Mouse (Mus musculus) neural tube, embryonic 10.5 days (tissue): ENCODE measurements around the gene Mknk2.

Experiments
- DNase-seq: peaks from one replicate; pipeline ENCODE4 v3.0.0-alpha.2; 2017; ENCODE audit warnings: low spot score; ENCODE audit errors: extremely low spot score

Gene Mknk2

GRCm38 (mm10) chr10:80669737-80670485, 8.0 kb downstream of the Mknk2 start:
- DNase-seq, result no peak

GRCm38 (mm10) chr10:80669018-80669417, 8.9 kb downstream of the Mknk2 start:
- no peak for DNase-seq

- DNase-seq, result no peak
Measured at GRCm38 (mm10) chr10:80668614-80669013, 9.3 kb downstream of the Mknk2 start.

- DNase-seq, result no peak
Measured at GRCm38 (mm10) chr10:80666837-80667412, 11.0 kb downstream of the Mknk2 start.

GRCm38 (mm10) chr10:80665981-80666733, 11.8 kb downstream of the Mknk2 start:
- DNase-seq, result no peak

GRCm38 (mm10) chr10:80665459-80665858, 12.5 kb downstream of the Mknk2 start:
- no peak for DNase-seq

GRCm38 (mm10) chr10:80665016-80665380, 12.9 kb downstream of the Mknk2 start:
- no peak for DNase-seq

GRCm38 (mm10) chr10:80664197-80665015, 13.5 kb downstream of the Mknk2 start:
- DNase-seq, result no peak

- no peak for DNase-seq
Measured at GRCm38 (mm10) chr10:80663485-80664196, 14.3 kb downstream of the Mknk2 start.

GRCm38 (mm10) chr10:80661149-80661548, 16.8 kb downstream of the Mknk2 start:
- peak; percentile 43 for DNase-seq

- DNase-seq, result peak; percentile 80
Measured at GRCm38 (mm10) chr10:80659213-80659612, 18.7 kb downstream of the Mknk2 start.

GRCm38 (mm10) chr10:80658841-80659202, 19.1 kb downstream of the Mknk2 start:
- no peak for DNase-seq

GRCm38 (mm10) chr10:80658194-80658840, 19.6 kb downstream of the Mknk2 start:
- DNase-seq, result no peak

- no peak for DNase-seq
Measured at GRCm38 (mm10) chr10:80656863-80657623, 20.9 kb downstream of the Mknk2 start, which contains the start of gene Btbd2. Btbd2 (minus strand) TSS chr10:80657071.

GRCm38 (mm10) chr10:80656130-80656862, 21.6 kb downstream of the Mknk2 start:
- DNase-seq, result peak; percentile 99

- DNase-seq, result no peak
Measured at GRCm38 (mm10) chr10:80655406-80656129, 22.3 kb downstream of the Mknk2 start.

GRCm38 (mm10) chr10:80654866-80655265, 23.0 kb downstream of the Mknk2 start:
- DNase-seq, result no peak

- DNase-seq, result no peak
Measured at GRCm38 (mm10) chr10:80653156-80653720, 24.7 kb downstream of the Mknk2 start.
